Mouse (Mus musculus): ENCODE measurements at regions not wholly inside any gene's neighbourhood (a gene's known extent, or its start where the extent isn't known, plus 50 kb on each side); places are given as distances from the start of the nearest gene placed in this dataset.

- Histone ChIP-seq H3K4me1 (replicated peaks) (peaks cover 11% of the 10 kb centered on the region), H3K27me3 (replicated peaks) (no peaks in the 10 kb centered on the region), H3K9ac (no peak overlapping the region), H3K27ac (ENCODE audit: poor library complexity, severe bottlenecking) (no peak overlapping the region), H3K4me3 (no peak overlapping the region), H3K36me3 (no peaks in the 10 kb centered on the region), H3K9me3 (replicated peaks) (no peaks in the 10 kb centered on the region), H3K4me2 (peak overlapping the region; percentile 52)
- 51% methylated on average over 15 of the region's 15 CpGs for WGBS
- ATAC-seq (ENCODE audit: insufficient number of reproducible peaks, low FRiP score), result no peak
Measured at GRCm38 (mm10) chr13:30042689-30043320, 56.9 kb upstream of the E2f3 start.

- WGBS, result 85% methylated on average over 3 of the region's 3 CpGs
Measured at GRCm38 (mm10) chr13:30041501-30042295, 55.8 kb upstream of the E2f3 start.

GRCm38 (mm10) chr13:30040288-30040687 is 54.4 kb upstream of the E2f3 start:
- H3K36me3 ChIP-seq, result no peaks in the 10 kb centered on the region
- no peak overlapping the region for H3K9ac ChIP-seq
- WGBS, result 86% methylated on average over 4 of the region's 4 CpGs
- no peak overlapping the region for H3K27ac ChIP-seq (ENCODE audit: poor library complexity, severe bottlenecking)
- peaks cover 11% of the 10 kb centered on the region for H3K4me1 ChIP-seq (replicated peaks)
- no peak overlapping the region for H3K4me3 ChIP-seq
- H3K9me3 ChIP-seq (replicated peaks), result no peaks in the 10 kb centered on the region
- H3K27me3 ChIP-seq (replicated peaks), result no peaks in the 10 kb centered on the region
- no peak for ATAC-seq (ENCODE audit: insufficient number of reproducible peaks, low FRiP score)
- no peak overlapping the region for H3K4me2 ChIP-seq

More at GRCm38 (mm10) chr13:30041501-30042295, 55.8 kb upstream of the E2f3 start:
- Histone ChIP-seq H3K9me3 (replicated peaks) (no peaks in the 10 kb centered on the region), H3K27me3 (replicated peaks) (no peaks in the 10 kb centered on the region), H3K4me2 (no peak overlapping the region), H3K4me1 (replicated peaks) (peaks cover 11% of the 10 kb centered on the region), H3K4me3 (no peak overlapping the region), H3K36me3 (no peaks in the 10 kb centered on the region), H3K27ac (ENCODE audit: poor library complexity, severe bottlenecking) (no peak overlapping the region), H3K9ac (no peak overlapping the region)
- ATAC-seq (ENCODE audit: insufficient number of reproducible peaks, low FRiP score), result no peak

- Histone ChIP-seq H3K36me3 (no peaks in the 10 kb centered on the region), H3K4me3 (no peak overlapping the region), H3K9ac (no peak overlapping the region), H3K9me3 (replicated peaks) (no peaks in the 10 kb centered on the region), H3K4me2 (no peak overlapping the region), H3K27ac (ENCODE audit: poor library complexity, severe bottlenecking) (no peak overlapping the region), H3K27me3 (replicated peaks) (no peaks in the 10 kb centered on the region), H3K4me1 (replicated peaks) (peaks cover 11% of the 10 kb centered on the region)
- 86% methylated on average over 2 of the region's 2 CpGs for WGBS
- ATAC-seq (ENCODE audit: insufficient number of reproducible peaks, low FRiP score), result no peak
Measured at GRCm38 (mm10) chr13:30039791-30040190, 53.9 kb upstream of the E2f3 start.

- Histone ChIP-seq H3K36me3 (no peaks in the 10 kb centered on the region), H3K27ac (ENCODE audit: poor library complexity, severe bottlenecking) (no peak overlapping the region), H3K9ac (no peak overlapping the region), H3K4me1 (replicated peaks) (no peaks in the 10 kb centered on the region), H3K27me3 (replicated peaks) (no peaks in the 10 kb centered on the region), H3K4me2 (no peak overlapping the region), H3K4me3 (no peak overlapping the region), H3K9me3 (replicated peaks) (no peaks in the 10 kb centered on the region)
- no peak for ATAC-seq (ENCODE audit: insufficient number of reproducible peaks, low FRiP score)
- 57% methylated on average over 8 of the region's 8 CpGs for WGBS
Measured at GRCm38 (mm10) chr13:30036561-30036960, 50.7 kb upstream of the E2f3 start.

- no peak overlapping the region for H3K9ac ChIP-seq
- no peaks in the 10 kb centered on the region for H3K9me3 ChIP-seq (replicated peaks)
- no peak for ATAC-seq (ENCODE audit: insufficient number of reproducible peaks, low FRiP score)
- H3K4me1 ChIP-seq (replicated peaks), result no peaks in the 10 kb centered on the region
- no peak overlapping the region for H3K4me2 ChIP-seq
- no peak overlapping the region for H3K27ac ChIP-seq (ENCODE audit: poor library complexity, severe bottlenecking)
- no peak overlapping the region for H3K4me3 ChIP-seq
- no peaks in the 10 kb centered on the region for H3K27me3 ChIP-seq (replicated peaks)
- H3K36me3 ChIP-seq, result no peaks in the 10 kb centered on the region
- WGBS, result 83% methylated on average over 3 of the region's 3 CpGs
Measured at GRCm38 (mm10) chr13:30036071-30036470, 50.2 kb upstream of the E2f3 start.

Data from heart, embryonic 12.5 days (tissue).